9 mouse cellular contexts compared by ENCODE assay signal in the genomic region with DNA sequence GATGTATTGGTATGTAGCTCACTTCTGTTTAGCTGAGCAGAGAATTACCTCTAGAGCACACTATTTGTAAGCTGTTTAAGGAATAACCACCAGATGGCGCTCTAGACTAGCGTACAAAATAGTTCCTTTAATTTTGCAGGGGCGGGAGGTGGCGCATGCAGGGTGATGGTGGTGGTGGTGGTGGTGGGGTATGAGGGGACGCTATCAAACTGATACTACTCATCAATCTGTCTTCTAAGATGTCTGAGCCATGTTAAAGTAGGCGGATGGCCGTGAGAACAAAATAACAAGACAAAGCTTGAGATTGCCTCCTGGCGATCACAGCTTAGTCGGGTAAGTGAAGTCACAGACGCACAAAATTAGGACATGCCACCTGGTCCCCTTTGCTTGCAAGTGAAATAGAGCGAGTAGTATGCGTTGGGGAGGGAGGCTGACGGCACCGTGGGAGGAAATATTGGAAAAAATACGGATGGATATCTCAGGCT.
DNase-seq lines count a peak whose midpoint lies in the region; ATAC-seq lines count a peak whose summit lies in the region.
"Had no signal": no experiment of that assay in that cellular context is flagged by ENCODE, and none has a peak within 500 bp of the region (broad histone marks: within the 10 kb centered on the region; RNA-seq: fewer than 3 reads in every experiment).

No protein-coding gene starts in this region.

- no peaks in the 10 kb centered on the region for H3K36me3 ChIP-seq in heart, embryonic 11.5 days (ENCODE audit: control insufficient read depth, insufficient read depth, low read length)
- no peaks in the 10 kb centered on the region for H3K36me3 ChIP-seq in midbrain, embryonic 13.5 days
- H3K36me3 ChIP-seq: liver, embryonic 15.5 days had no signal

- WGBS in heart, embryonic 11.5 days (ENCODE audit: insufficient replicate concordance): 30% methylated on average over 15 of the region's 15 CpGs
- 32% methylated on average over 15 of the region's 15 CpGs for WGBS in midbrain, embryonic 13.5 days

- no peaks in the 10 kb centered on the region for H3K27me3 ChIP-seq in heart, embryonic 11.5 days (ENCODE audit: control insufficient read depth, insufficient read depth, low read length)
- no peaks in the 10 kb centered on the region for H3K27me3 ChIP-seq in midbrain, embryonic 13.5 days
- H3K27me3 ChIP-seq: liver, embryonic 15.5 days had no signal

- no peak for ATAC-seq in CD4-positive, CD25-positive, alpha-beta regulatory T cell, adult 4 months
- no peak for ATAC-seq in heart, embryonic 11.5 days (replicated peaks; ENCODE audit: insufficient number of reproducible peaks, low FRiP score, low TSS enrichment)
- peak; percentile 70 for ATAC-seq in midbrain, embryonic 13.5 days

- no peak overlapping the region for H3K27ac ChIP-seq in heart, embryonic 11.5 days (ENCODE audit: low read depth, low read length)
- no peak overlapping the region for H3K27ac ChIP-seq in midbrain, embryonic 13.5 days
- H3K27ac ChIP-seq: liver, embryonic 15.5 days had no signal

- no peaks in the 10 kb centered on the region for H3K9me3 ChIP-seq in heart, embryonic 11.5 days (replicated peaks; ENCODE audit: control insufficient read depth, low read length)
- H3K9me3 ChIP-seq in midbrain, embryonic 13.5 days: no peaks in the 10 kb centered on the region
- H3K9me3 ChIP-seq: liver, embryonic 15.5 days had no signal

- H3K4me2 ChIP-seq in heart, embryonic 11.5 days: peak overlapping the region; percentile 41
- H3K4me2 ChIP-seq in midbrain, embryonic 13.5 days (replicated peaks): peak overlapping the region; percentile 37
- H3K4me2 ChIP-seq: liver, embryonic 15.5 days had no signal

- DNase-seq in CD4-positive, CD25-positive, alpha-beta regulatory T cell, adult 2 months (ENCODE audit: low read depth, low spot score): peak; percentile 31
- peak; percentile 42 for DNase-seq in 416B (ENCODE audit: low read depth)
- peak; percentile 75 to 78 for DNase-seq in cerebellum, postnatal 14 days
- peak; percentile 58 to 83 for DNase-seq in layer of hippocampus, postnatal 14 days (ENCODE audit: low spot score in 2 of 2)
- peak; percentile 13 for DNase-seq in thymus, postnatal 4 days

- H3K9ac ChIP-seq in heart, embryonic 11.5 days (ENCODE audit: low read depth, low read length): no peak overlapping the region
- peak overlapping the region; percentile 39; the same call in 1 of the 2 replicates for H3K9ac ChIP-seq in midbrain, embryonic 13.5 days (replicated peaks)
- H3K9ac ChIP-seq: liver, embryonic 15.5 days had no signal

- H3K4me3 ChIP-seq in heart, embryonic 11.5 days (ENCODE audit: low read depth, low read length): no peak overlapping the region
- H3K4me3 ChIP-seq in midbrain, embryonic 13.5 days (replicated peaks): no peak overlapping the region
- H3K4me3 ChIP-seq: liver, embryonic 15.5 days had no signal

- H3K4me1 ChIP-seq in heart, embryonic 11.5 days (ENCODE audit: control insufficient read depth, insufficient read depth, low read length): no peaks in the 10 kb centered on the region
- 0 out of 2 replicates have a peak, but pooled peaks cover 3% of the 10 kb centered on the region for H3K4me1 ChIP-seq in midbrain, embryonic 13.5 days (replicated peaks)
- H3K4me1 ChIP-seq: liver, embryonic 15.5 days had no signal

Comparison
In these comparisons a context has a peak if more than half of its experiments do, and no peak if none do; other contexts are left out.
1. DNase-seq: peak in every context shown above with its lines; median percentile 76 in cerebellum, postnatal 14 days; 70 in layer of hippocampus, postnatal 14 days; 42 in 416B; 31 in CD4-positive, CD25-positive, alpha-beta regulatory T cell, adult 2 months; 13 in thymus, postnatal 4 days.